Mouse (Mus musculus) intestine, embryonic 14.5 days (tissue): ENCODE measurements around the gene Fam166a. TPM values are rescaled to one million over a fixed set of nuclear protein-coding genes. Genes with fewer than 3 reads are reported as not detected.

Experiments used
- ATAC-seq: fragments of 200-750 bp; cut with Nextera tagmentation; replicated peaks from 2 replicates; pipeline ENCODE4 v1.8.0; 2017; ENCODE audit warnings: low read depth, moderate number of reproducible peaks, moderate TSS enrichment, moderate library complexity; ENCODE audit not compliant: low FRiP score, low TSS enrichment
- DNase-seq: peaks from one replicate; pipeline ENCODE4 v3.0.0-alpha.2; 2018; ENCODE audit warnings: low spot score
- H3K27ac ChIP-seq: fragments of 300-500 bp; sonication (generic); 2 replicates; pipeline ENCODE4 v1.5.1; 2014; ENCODE audit warnings: low read depth, mild to moderate bottlenecking, control low read depth
- H3K27me3 ChIP-seq: fragments of 300-500 bp; sonication (generic); replicated peaks from 2 replicates; pipeline ENCODE4 v1.6.1; 2014; ENCODE audit warnings: low read length, control low read depth; ENCODE audit not compliant: control insufficient read depth, insufficient read depth
- H3K36me3 ChIP-seq: fragments of 300-500 bp; sonication (generic); 2 replicates; pipeline ENCODE4 v1.6.1; 2014; ENCODE audit warnings: low read length, control low read depth; ENCODE audit not compliant: control insufficient read depth, insufficient read depth
- H3K4me1 ChIP-seq: fragments of 300-500 bp; sonication (generic); replicated peaks from 2 replicates; pipeline ENCODE4 v1.6.1; 2014; ENCODE audit warnings: low read length, control low read depth, mixed read lengths; ENCODE audit not compliant: control insufficient read depth, insufficient read depth
- H3K4me2 ChIP-seq: fragments of 300-500 bp; sonication (generic); 2 replicates; pipeline ENCODE4 v1.6.1; 2014; ENCODE audit warnings: low read length
- H3K4me3 ChIP-seq: fragments of 300-500 bp; sonication (generic); 2 replicates; pipeline ENCODE4 v1.5.1; 2014; ENCODE audit warnings: low read depth, low read length, control low read depth, mixed read lengths
- H3K9ac ChIP-seq: fragments of 300-500 bp; sonication (generic); 2 replicates; pipeline ENCODE4 v1.6.1; 2014; ENCODE audit warnings: mild to moderate bottlenecking, low read length
- H3K9me3 ChIP-seq: fragments of 300-500 bp; sonication (generic); 2 replicates; pipeline ENCODE4 v1.6.1; 2016; ENCODE audit warnings: low read length, control low read depth; ENCODE audit not compliant: control insufficient read depth
- WGBS: fragments of 180-500 bp; shearing (Covaris S2); extraction: QIAGEN DNeasy Blood & Tissue Kit; methylation state at CpG from one replicate; pipeline ENCODE4 v1.1.7; 2014; 5-methylcytosine and 5-hydroxymethylcytosine counted together
- polyA plus RNA-seq: library from polyadenylated mRNA; unstranded; fragments of >200 nt; fragmentation: Nextera tagmentation; extraction: Ambion mirVana; gene quantifications from 2 replicates; pipeline ENCODE4 v1.2.1, GENCODE M21; 2014

The Fam166a gene
- polyA plus RNA-seq, 1 experiment from 2014 or later, result 0.51 TPM

DNA sequence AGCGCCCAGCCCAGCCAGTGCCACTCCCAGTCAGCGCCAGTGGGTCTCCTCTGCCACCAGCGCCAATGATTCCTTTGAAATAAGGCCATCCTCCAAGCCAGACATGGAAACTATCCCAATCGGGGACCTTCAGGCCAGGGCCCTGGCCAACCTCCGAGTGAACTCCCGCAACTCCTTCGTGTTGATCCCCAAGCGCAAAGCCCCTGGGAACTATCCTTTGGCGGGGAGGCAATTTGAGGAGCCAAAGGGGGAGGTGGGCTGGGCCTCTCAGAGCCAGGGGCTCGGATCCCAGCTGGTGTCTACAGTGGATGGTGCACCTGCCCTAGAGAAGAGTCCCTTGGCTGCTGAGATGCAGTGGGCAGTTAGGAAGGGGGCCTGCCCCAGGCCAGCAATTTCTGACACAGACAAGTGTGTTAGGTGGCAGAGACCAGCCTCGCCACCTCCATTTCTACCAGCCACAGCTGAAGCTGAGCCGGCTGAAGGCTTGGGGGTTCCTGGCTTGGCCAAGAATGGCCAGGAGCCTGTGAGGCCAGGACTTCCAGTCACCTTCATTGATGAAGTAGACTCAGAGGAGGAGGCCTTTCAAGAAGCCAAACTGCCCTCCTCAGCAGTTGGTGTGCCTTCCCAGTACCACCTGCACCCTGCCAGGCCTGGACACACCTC, 45.2 kb downstream of the Fam166a start:
- ATAC-seq (no peak), DNase-seq (no peak)
- Histone ChIP-seq H3K9ac (peak overlapping the region; percentile 46), H3K27ac (no peak overlapping the region), H3K27me3 (peaks cover 10% of the 10 kb centered on the region; the same call in 1 of the 2 replicates), H3K4me3 (peak overlapping the region; percentile 83), H3K4me1 (peaks cover 20% of the 10 kb centered on the region), H3K4me2 (peak overlapping the region; percentile 76), H3K9me3 (no peaks in the 10 kb centered on the region), H3K36me3 (peaks cover 5% of the 10 kb centered on the region; the same call in 1 of the 2 replicates)
- 22% methylated on average over 12 of the region's 12 CpGs for WGBS

DNA sequence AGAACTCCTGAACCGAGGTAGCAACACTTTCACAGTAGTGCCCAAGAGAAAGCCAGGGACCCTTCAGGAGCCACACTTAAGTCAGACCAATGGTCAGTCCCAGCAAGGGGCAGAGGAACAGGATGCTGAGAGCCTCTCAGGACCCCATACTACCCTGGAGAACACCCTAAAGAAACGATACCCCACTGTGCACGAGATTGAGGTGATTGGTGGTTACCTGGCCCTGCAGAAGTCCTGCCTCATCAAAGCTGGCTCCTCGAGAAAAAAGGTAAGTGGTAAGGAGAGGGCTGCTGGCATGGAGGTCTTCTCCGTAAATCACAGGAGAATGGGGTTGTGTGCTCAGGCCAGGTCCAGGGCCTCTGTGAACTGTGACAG, 45.7 kb downstream of the Fam166a start:
- H3K36me3 ChIP-seq, result peaks cover 7% of the 10 kb centered on the region; the same call in 1 of the 2 replicates
- H3K4me1 ChIP-seq, result peaks cover 20% of the 10 kb centered on the region
- 73% methylated on average over 5 of the region's 5 CpGs for WGBS
- H3K4me2 ChIP-seq, result no peak overlapping the region
- DNase-seq, result no peak
- no peak overlapping the region for H3K27ac ChIP-seq
- peaks cover 10% of the 10 kb centered on the region; the same call in 1 of the 2 replicates for H3K27me3 ChIP-seq
- no peak overlapping the region for H3K4me3 ChIP-seq
- H3K9ac ChIP-seq, result no peak overlapping the region
- ATAC-seq, result no peak
- no peaks in the 10 kb centered on the region for H3K9me3 ChIP-seq

DNA sequence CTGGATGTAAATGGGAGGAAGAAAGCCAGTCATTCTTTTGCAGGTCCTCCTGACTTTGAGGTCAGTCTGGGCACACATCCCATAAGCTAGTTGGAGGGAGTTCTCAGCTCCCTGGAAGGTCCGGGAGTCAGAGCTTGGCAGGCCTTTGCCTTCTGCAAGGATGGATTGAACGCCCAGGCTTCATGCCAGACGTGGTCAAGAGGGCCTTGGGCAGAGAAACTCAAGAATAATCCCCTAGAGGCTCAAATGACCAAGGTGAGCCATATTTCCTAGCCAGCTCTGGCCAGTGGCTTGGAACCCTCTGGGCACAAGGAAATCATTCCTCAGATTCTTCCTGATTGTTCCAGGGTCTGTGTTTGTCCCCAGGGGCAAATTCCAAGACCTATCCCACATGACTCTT, 46.3 kb downstream of the Fam166a start:
- Histone ChIP-seq H3K9me3 (no peaks in the 10 kb centered on the region), H3K27ac (no peak overlapping the region), H3K27me3 (peaks cover 10% of the 10 kb centered on the region; the same call in 1 of the 2 replicates), H3K9ac (no peak overlapping the region), H3K4me3 (no peak overlapping the region), H3K4me2 (peak overlapping the region; percentile 27; the same call in 1 of the 2 replicates), H3K4me1 (peaks cover 20% of the 10 kb centered on the region), H3K36me3 (peaks cover 13% of the 10 kb centered on the region)
- ATAC-seq (no peak), DNase-seq (no peak)
- 80% methylated on average over 3 of the region's 3 CpGs for WGBS

DNA sequence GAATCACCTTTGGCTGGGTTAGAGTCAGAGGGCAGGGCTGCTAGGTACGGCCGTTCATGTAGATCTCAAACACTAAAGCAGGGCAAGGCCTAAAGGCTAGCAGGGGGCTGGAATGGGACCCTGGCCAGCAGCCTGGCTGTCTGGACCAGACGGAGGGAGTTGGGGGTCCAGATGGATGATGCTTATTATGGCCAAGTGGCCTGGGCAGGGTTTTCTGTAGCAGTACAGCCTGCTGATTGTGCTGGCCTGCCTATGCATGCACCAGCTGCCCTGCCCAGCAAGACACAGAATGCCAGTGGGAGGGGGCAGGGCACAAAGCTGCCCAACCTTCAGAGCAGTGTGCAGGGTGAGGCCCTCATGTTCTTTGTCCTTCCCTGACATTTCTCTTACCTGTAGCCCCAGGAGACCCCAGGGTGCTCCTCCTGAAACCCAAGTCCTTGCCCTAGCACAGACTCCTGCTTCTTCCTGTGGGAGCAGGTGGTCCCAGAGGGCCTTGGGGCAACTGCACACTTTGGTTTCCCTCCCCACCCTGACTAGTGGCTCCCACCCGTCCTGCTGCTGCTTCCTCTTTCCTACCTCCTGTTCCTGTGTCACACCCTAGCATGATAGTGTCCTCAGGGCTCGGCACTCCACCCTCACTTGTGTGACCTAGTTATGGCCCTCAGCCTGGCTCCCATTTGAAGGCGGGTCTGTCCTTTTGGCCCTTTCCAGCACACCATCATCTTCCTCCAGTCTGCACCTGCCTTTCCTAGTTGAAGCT, 47.5 kb downstream of the Fam166a start:
- Histone ChIP-seq H3K27ac (no peak overlapping the region), H3K4me3 (no peak overlapping the region), H3K36me3 (peaks cover 24% of the 10 kb centered on the region), H3K4me2 (peak overlapping the region; percentile 27), H3K4me1 (peaks cover 26% of the 10 kb centered on the region), H3K27me3 (peaks cover 10% of the 10 kb centered on the region; the same call in 1 of the 2 replicates), H3K9me3 (no peaks in the 10 kb centered on the region), H3K9ac (0 out of 2 replicates have a peak overlapping the region, but pooled peaks have one; percentile 11)
- DNase-seq (no peak), ATAC-seq (no peak)
- WGBS, result 69% methylated on average over 6 of the region's 6 CpGs

DNA sequence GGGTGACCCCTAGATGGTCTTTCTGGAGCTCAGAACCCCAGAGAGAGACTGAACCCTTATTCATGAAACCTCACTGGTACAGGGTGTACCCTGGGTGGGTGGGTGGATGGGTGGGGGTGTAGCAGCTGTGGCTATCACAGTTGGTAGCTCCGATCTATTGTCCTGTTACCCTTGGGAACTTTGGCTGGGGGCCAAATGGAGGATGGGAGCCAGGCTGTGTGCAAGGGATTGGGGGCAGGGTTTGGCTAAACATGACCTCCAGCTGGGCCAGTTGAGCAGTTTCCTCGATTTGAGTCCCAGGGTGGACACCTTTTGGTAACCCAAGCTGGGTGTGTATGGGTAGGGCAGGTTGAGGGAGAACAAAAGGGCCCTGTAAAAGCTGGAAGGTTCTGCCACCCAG, 48.2 kb downstream of the Fam166a start:
- H3K4me3 ChIP-seq, result no peak overlapping the region

DNA sequence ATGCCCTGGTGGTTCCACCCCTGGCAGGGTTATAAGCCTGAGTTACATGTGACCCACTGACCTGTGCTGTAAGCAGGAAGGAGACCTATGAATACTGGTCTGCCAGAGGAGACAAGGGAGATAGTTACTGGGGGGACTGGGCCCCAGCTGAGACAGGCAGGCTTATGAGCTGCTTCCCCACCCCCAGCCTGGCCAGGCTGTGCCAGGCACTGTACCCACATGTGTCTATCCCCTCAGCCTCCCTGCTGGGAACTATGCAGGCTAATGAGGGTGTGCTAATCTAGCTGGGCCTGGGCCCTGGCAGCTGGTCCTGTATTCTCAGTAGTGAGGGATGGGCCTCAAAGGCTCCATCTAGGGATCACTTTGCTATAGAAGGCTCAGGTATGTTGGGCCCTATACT, 48.7 kb downstream of the Fam166a start:
- Histone ChIP-seq H3K4me2 (no peak overlapping the region), H3K36me3 (peaks cover 24% of the 10 kb centered on the region), H3K4me1 (peaks cover 32% of the 10 kb centered on the region), H3K27me3 (peaks cover 10% of the 10 kb centered on the region; the same call in 1 of the 2 replicates), H3K27ac (no peak overlapping the region), H3K9me3 (no peaks in the 10 kb centered on the region), H3K9ac (0 out of 2 replicates have a peak overlapping the region, but pooled peaks have one; percentile 20), H3K4me3 (no peak overlapping the region)
- no peak for DNase-seq
- no peak for ATAC-seq

More for the DNA sequence above, 48.2 kb downstream of the Fam166a start:
- WGBS, result 56% methylated on average over 2 of the region's 2 CpGs
- peaks cover 32% of the 10 kb centered on the region for H3K4me1 ChIP-seq
- no peaks in the 10 kb centered on the region for H3K9me3 ChIP-seq
- peaks cover 24% of the 10 kb centered on the region for H3K36me3 ChIP-seq
- peaks cover 10% of the 10 kb centered on the region; the same call in 1 of the 2 replicates for H3K27me3 ChIP-seq
- ATAC-seq (no peak), DNase-seq (no peak)
- no peak overlapping the region for H3K9ac ChIP-seq
- H3K27ac ChIP-seq, result no peak overlapping the region
- H3K4me2 ChIP-seq, result 0 out of 2 replicates have a peak overlapping the region, but pooled peaks have one; percentile 27

DNA sequence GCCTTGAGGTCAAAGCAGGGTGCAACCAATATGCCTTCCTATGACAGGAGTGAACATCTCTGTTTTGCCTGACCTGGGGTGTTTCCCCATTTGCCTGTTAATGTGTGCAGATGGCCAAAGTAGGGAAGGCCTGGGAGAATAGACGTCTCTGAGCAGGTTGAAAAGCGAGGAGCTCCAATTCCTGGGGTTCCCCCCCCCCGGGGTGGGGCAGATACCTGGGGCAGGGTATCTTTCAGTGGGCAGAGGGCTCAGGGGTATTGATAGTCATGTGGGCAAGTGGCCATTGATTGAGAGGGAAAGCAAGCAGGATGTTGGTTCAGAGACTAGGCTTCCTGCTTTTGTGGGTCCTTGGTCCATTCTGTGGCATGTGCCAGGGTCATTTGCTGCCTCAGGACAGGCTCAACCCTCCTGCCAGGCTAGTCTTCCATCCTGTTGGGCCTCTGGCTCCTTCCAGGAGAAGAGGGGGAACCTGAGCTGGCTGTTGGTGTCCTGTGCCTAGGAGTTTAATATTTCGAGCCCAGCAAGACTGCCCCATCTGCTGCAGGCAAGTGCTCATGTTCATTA, 49.3 kb downstream of the Fam166a start:
- Histone ChIP-seq H3K4me3 (no peak overlapping the region), H3K27ac (no peak overlapping the region), H3K9me3 (no peaks in the 10 kb centered on the region), H3K27me3 (peaks cover 10% of the 10 kb centered on the region; the same call in 1 of the 2 replicates), H3K9ac (0 out of 2 replicates have a peak overlapping the region, but pooled peaks have one; percentile 20), H3K4me2 (no peak overlapping the region), H3K36me3 (peaks cover 24% of the 10 kb centered on the region), H3K4me1 (peaks cover 32% of the 10 kb centered on the region)
- DNase-seq (no peak), ATAC-seq (no peak)
- WGBS, result 67% methylated on average over 4 of the region's 4 CpGs
